Mouse (Mus musculus) cerebellum, postnatal 10 days (tissue): ENCODE results near the gene Gsk3b.
"Not testable (repeated sequence)": the region's sequence is repeated elsewhere in the genome, so short reads cannot be mapped to it uniquely, and the experiment has no call there.

Experiments
- DNase-seq, 2 experiments: peaks; one replicate each; pipeline ENCODE4 v3.0.0; 2021; ENCODE audit warnings: mixed read lengths in 2 of 2

The Gsk3b gene

GRCm38 (mm10) chr16:38105453-38105852 is 16.7 kb downstream of the Gsk3b start:
- no peak for DNase-seq

- no peak for DNase-seq
Measured at GRCm38 (mm10) chr16:38106542-38106941, 17.7 kb downstream of the Gsk3b start.

DNA sequence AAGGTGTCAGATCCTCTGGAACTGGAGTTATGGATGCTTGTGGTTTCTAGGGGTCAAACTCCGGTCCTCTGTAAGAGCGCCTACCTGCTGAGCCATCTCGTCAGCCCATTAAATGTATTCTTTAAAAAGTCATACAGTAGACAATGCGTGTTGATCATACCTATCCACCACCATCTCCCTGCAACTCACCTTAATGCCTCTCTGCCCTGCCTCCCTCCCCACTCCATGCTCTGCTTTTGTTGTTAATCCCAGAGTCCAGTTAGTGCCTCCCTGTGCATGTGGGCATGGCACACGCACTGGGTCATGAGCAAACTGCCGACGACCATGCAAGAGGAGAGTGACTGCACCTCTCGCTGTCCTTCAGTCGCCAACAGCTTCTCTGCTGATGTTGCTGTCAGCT is 21.2 kb downstream of the Gsk3b start:
- DNase-seq, result no peak

DNA sequence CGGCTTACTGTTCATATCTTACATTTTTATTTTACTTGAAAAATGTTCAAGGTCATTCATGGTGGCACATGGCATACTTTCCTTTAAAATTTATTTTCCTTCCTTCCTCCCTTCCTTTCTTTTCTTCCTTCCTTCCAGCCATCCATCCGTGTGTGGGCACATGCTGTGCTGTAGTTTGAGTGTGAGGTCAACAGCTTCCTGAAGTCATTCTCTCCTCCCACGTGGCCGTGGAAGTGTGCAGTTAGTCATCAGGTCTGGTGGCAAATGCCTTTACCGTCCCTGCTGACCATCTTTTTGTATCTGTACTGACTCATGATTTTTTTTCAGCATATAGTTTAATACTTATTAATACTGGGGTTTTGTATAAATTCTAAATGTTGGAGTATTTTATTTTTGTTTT is 21.8 kb downstream of the Gsk3b start:
- no peak for DNase-seq

GRCm38 (mm10) chr16:38114074-38114473 is 25.3 kb downstream of the Gsk3b start:
- no peak for DNase-seq

- DNase-seq, result not testable (repeated sequence)
Measured at GRCm38 (mm10) chr16:38117909-38118308, 29.1 kb downstream of the Gsk3b start.

- DNase-seq, result no peak
Measured at GRCm38 (mm10) chr16:38118723-38119122, 29.9 kb downstream of the Gsk3b start.

DNA sequence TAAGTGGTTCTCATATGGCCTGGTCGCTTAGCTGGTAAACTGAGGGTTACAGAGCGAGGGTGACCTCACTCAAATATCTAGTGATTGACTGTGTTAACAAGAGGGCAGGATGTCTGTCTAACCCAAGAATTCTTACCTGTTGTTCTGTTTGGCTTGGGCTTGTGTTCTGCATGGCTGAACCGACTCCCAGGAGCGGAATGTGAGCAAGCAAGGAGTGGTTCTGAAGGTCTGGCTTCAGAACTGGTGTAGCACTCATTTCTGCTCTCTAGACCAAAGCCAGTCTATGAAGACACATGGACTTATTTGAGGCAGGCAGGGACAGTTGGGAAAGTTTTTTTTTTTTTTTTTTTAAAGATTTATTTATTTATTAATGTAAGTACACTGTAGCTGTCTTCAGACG is 30.5 kb downstream of the Gsk3b start:
- no peak for DNase-seq

DNA sequence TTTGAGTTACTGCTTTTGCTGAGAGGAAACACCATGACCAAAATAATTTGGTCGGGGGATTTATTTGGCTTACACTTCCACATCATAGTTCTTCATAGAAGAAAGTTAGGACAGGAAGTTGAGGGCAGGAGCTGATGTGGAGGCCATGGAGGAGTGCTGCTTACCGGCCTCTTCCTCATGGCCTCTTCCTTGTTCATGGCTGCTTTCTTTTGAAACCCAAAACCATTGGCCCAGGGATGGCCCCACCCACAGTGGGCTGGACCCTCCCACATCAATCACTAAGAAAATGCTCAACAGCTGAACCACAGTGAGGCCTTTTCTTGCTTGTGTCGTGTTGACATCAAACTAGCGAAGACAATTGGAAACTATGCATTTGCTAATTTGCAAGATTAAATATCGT is 40.4 kb downstream of the Gsk3b start:
- no peak for DNase-seq

DNA sequence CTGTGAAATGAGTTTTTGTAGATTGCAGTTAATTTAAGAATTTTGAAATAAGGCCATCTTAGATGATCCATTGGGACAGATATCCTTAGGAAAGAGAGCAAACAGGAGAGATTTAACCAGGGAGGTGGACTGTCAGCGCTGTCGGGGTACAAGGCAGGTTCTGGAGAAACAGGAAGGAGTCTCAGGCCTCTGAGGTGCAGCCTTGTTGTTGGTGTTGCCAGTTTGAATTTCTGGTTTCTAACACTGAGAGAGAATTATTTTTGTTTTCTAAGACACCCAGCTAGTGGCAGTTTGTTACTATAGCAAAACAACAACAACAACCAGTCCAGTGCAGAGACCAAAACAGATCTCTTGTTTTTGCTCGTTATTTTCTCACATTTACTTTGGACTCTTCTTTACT is 42.2 kb downstream of the Gsk3b start:
- no peak for DNase-seq

- no peak for DNase-seq
Measured at GRCm38 (mm10) chr16:38131756-38132155, 43.0 kb downstream of the Gsk3b start.

- no peak for DNase-seq
Measured at GRCm38 (mm10) chr16:38132210-38132609, 43.4 kb downstream of the Gsk3b start.

DNA sequence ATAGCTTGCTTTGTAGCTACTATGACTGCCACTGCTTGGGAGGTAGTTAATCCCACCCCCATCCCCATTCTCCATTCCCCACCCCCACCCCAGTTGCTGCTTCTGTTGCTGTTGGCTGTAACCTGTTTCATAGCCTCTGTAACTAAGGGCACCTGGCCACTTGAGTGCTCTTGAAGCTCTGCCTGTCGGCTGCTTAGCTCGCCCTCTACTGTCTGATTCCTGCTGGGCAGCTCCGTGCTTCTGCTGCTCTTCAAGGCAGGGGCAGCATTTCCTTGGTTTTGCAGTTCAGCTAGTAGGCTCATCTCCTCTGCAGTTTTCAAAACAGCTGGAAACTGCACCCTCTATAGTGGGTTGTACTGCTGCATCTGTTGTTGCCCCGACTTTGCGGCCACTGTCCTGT is 48.5 kb downstream of the Gsk3b start:
- DNase-seq, result peak; percentile 66

DNA sequence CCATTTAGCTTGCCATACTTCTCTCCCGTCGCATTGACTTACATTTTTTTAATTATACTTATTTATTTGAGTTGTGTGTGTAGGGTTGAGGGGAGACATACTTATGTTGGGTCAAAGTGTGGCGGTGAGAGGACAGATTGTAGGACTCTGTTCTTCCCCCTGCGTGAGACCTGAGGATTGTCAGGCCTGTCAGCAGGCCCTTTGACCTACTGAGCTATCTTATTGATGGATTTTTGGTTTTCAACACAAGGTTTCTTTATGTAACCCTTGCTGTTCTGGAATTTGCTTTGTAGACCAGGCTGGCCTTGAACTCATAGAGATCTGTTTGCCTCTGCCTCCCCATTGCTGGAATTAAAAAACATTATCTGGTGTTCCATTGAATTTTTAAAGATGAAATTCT is 56.1 kb downstream of the Gsk3b start:
- DNase-seq, result no peak

- DNase-seq, result no peak
Measured at GRCm38 (mm10) chr16:38150555-38150954, 61.8 kb downstream of the Gsk3b start.

DNA sequence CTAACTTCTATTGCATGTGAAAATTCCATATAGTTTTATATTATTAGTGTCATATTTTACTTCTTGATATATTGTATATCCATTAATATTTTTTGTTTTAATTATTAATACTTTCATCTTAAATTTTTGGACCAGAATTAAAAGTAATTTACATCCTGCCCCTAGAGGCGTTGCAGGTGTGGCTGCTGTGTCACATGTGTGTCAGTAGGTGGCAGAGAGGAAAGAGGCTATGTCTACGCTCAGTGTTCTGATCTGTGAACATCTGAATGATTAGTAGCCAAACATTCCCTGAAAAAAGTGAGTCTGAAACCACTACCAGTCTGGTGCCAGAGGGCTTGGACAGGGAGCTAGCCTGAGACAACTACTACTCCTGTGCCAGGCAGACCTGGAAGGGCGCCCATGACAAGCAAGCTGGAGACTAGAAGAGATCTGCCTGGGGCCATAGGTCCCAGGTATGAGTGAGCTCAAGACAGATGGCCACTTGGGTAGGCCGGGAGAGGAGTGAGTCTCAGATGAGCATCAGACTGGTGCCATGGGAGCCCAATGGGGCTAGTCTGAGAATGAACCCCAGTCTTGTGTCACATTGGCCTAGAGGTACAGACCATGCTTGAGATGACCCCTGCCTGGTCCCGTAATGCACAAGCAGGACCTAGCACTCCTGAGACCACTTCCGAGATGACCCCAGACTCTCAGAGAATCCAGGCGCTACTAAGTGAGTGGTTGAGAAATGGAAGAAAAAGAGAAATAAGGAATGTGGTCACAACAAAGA is 69.2 kb downstream of the Gsk3b start:
- DNase-seq, result peak; percentile 53 to 74

DNA sequence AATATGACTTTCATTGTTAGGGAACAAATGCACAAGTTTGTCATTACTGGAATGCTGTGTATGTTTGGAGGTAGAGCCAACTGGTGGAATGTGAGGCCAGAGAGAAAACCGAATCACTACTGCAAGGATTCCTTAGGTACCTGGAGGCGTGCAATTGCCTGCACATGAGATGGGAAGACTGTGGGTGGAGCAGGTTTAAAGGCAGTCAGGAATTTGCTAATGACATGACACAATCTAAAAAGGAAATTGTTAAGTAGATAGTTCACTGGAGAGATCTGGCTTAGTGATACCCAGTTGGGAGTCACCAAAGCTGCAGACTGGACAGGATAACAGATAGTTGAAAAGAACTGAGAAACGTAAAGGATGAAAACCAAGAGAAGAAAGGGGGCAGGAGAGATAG is 73.2 kb downstream of the Gsk3b start:
- DNase-seq, result no peak

DNA sequence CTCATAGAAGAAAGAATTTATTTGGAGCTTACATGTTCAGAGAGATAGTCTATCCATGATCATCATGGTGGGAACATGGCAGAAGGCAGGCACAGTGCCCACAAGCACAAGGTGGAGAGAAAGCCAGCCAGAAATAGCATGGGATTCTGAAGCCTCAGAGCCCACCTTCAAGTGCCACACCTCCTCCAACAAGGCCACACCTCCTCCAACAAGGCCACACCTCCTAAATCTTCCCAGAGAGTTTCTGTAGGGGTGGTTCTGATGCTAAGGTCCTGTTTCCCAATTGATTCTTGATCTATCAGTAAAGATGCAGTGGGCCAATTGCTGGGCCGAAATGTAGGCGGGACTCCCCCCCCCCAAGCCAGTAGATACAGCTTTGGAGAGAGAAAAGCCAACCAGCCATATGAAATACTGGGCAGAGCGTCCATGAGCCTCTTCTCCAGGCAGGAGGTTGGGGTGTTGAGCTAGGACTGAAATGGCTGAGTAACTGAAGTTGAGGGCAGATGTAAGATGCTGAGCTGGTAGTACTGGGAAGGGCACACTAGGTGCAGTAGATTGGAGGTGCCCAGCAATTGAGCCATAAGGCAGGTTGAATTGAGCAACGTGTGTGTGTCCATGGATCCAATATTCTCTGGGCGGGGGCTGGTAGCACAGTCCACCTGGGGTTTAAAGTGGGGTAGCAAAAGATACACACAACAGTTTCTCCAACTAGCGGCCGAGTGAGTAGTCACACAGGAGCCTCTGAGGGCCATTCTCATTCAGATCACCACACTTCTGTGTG is 76.2 kb downstream of the Gsk3b start:
- DNase-seq, result peak in 1 of 2 experiments; percentile 9

- DNase-seq, result no peak
Measured at GRCm38 (mm10) chr16:38168971-38169370, 80.2 kb downstream of the Gsk3b start.

DNA sequence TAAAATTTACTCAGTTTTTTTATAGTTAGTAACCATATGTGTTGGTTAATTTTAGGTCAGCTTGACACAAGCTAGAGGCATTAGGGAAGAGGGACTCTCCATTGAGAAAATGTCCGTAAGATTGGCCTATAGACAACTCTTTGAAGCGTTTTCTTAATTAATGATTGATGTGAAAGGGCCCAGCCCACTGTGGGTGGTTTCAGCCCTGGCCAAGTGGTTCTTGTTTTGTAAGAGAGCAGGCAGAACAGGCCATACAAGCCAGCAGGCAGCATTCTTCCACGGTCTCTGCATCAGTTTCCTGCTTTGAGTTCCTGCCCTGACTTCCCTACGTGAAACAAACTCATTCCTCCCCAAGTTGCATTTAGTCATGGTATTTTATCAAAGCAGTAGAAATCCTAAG is 90.3 kb downstream of the Gsk3b start:
- no peak for DNase-seq

GRCm38 (mm10) chr16:38181421-38181820 is 92.6 kb downstream of the Gsk3b start:
- no peak for DNase-seq

DNA sequence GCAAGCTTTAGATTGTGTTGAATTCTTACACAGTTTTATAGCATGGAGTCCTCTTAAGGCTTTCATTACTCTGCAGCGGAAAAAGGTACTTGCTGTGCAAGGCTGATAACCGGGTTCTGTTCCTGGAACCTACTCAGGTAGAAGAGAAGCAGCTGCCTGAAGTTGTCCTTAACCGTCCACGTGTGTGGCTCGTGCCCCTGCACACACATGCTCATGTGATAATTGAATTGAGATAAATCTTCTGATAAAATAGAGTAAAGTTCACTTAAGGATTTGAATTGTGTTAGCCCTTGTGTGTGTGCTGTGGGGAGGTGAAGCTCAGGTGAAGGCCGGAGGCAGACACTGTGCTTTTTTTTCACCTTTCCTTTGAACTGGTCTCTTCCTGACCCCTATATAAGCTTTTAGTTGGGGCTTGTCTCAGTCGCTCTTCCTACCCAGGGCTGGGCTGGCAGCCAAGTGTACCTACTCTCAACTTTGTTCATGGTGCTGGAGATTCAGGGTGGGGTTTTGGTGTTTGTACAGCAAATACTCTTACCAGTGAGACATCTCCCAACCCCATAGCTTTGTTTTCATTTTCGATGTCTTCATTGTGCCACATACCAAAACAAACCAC is 96.0 kb downstream of the Gsk3b start:
- DNase-seq, result no peak

DNA sequence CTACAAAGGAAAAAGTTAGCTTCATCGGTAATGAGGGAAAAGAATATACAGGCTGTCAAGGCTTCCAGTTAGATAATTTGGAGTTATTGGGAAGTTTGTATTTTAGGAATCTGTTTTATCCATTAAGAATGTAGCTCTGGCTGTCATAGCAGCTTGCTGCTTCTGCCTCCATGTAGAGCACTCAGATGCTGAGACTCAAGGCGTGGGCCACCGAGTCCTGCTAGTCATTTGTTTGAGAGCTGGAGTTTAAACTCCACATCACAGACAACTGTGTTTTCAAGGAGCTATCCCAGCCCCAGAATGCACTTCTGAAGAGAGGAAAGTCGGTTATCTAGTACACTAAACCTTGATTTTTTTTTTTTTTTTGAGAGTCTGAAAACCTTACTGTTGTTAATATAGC is 101.2 kb downstream of the Gsk3b start:
- no peak for DNase-seq

DNA sequence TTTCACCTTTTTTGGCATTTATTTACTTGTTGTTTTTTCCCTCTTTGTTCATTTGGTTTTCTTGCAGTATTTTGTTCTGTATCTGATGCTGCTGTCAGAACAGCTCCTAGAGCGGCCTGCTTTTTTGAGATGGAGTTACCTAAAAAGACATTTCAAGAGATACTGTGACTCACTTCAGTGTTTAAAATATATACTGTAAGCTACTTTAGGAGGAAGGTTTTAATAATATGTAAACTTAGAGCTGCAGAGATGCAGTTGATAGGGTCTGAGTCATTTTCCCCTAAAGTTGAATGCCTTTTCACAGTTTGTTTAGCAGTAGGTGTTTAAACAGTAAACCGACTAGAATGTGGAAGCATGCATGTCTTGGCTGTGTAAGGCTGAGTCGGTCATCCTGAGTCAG is 101.7 kb downstream of the Gsk3b start:
- DNase-seq, result no peak
